Mouse (Mus musculus): ENCODE data around the gene Gm49387. TPM values are rescaled to one million over a fixed set of nuclear protein-coding genes. Genes with fewer than 3 reads are reported as not detected.

Gene Gm49387
- polyA plus RNA-seq, 1 experiment from 2014 or later, result 1.2 TPM

- Histone ChIP-seq H3K9me3 (no peaks in the 10 kb centered on the region), H3K36me3 (replicated peaks) (no peaks in the 10 kb centered on the region), H3K4me2 (no peak overlapping the region), H3K4me1 (peaks cover 8% of the 10 kb centered on the region), H3K27me3 (replicated peaks) (no peaks in the 10 kb centered on the region), H3K4me3 (no peak overlapping the region), H3K27ac (no peak overlapping the region), H3K9ac (no peak overlapping the region)
- 95% methylated on average over 7 of the region's 7 CpGs for WGBS
- ATAC-seq (replicated peaks), result no peak
Observed at GRCm38 (mm10) chr14:31645920-31646319, 5.2 kb upstream of the Gm49387 start.

GRCm38 (mm10) chr14:31644931-31645547 lies 4.4 kb upstream of the Gm49387 start:
- Histone ChIP-seq H3K27me3 (replicated peaks) (no peaks in the 10 kb centered on the region), H3K4me3 (no peak overlapping the region), H3K4me1 (peaks cover 14% of the 10 kb centered on the region), H3K27ac (no peak overlapping the region), H3K36me3 (replicated peaks) (no peaks in the 10 kb centered on the region), H3K4me2 (no peak overlapping the region), H3K9me3 (no peaks in the 10 kb centered on the region), H3K9ac (no peak overlapping the region)
- ATAC-seq (replicated peaks), result no peak
- 72% methylated on average over 3 of the region's 3 CpGs for WGBS

- no peak for ATAC-seq (replicated peaks)
Observed at GRCm38 (mm10) chr14:31644183-31644830, 3.6 kb upstream of the Gm49387 start.

GRCm38 (mm10) chr14:31641506-31642155 lies 953 bp upstream of the Gm49387 start:
- Histone ChIP-seq H3K9me3 (no peaks in the 10 kb centered on the region), H3K4me1 (peaks cover 17% of the 10 kb centered on the region), H3K4me3 (peak overlapping the region; percentile 74), H3K4me2 (peak overlapping the region; percentile 98), H3K27ac (no peak overlapping the region), H3K36me3 (replicated peaks) (no peaks in the 10 kb centered on the region), H3K9ac (peak overlapping the region; percentile 69), H3K27me3 (replicated peaks) (no peaks in the 10 kb centered on the region)
- WGBS, result 68% methylated on average over 9 of the region's 9 CpGs
- no peak for ATAC-seq (replicated peaks)

More at GRCm38 (mm10) chr14:31644183-31644830, 3.6 kb upstream of the Gm49387 start:
- no peak overlapping the region for H3K4me2 ChIP-seq
- no peaks in the 10 kb centered on the region for H3K9me3 ChIP-seq
- H3K27me3 ChIP-seq (replicated peaks), result no peaks in the 10 kb centered on the region
- no peaks in the 10 kb centered on the region for H3K36me3 ChIP-seq (replicated peaks)
- H3K9ac ChIP-seq, result no peak overlapping the region
- H3K27ac ChIP-seq, result no peak overlapping the region
- WGBS, result 93% methylated on average over 5 of the region's 5 CpGs
- no peak overlapping the region for H3K4me3 ChIP-seq
- peaks cover 17% of the 10 kb centered on the region for H3K4me1 ChIP-seq

GRCm38 (mm10) chr14:31640890-31641505 lies 320 bp upstream of the Gm49387 start, which contains the start of the genes Btd and Hacl1:
Gene Btd (plus strand): TSS chr14:31641028.
Gene Hacl1 (minus strand): TSS chr14:31641286.
- Histone ChIP-seq H3K4me2 (peak within 1 kb of the TSS; percentile 98), H3K9me3 (no peaks in the 10 kb centered on the region), H3K27me3 (replicated peaks) (no peaks in the 10 kb centered on the region), H3K36me3 (replicated peaks) (no peaks in the 10 kb centered on the region), H3K4me1 (peaks cover 17% of the 10 kb centered on the region), H3K9ac (peak within 1 kb of the TSS; percentile 69), H3K27ac (peak within 1 kb of the TSS; percentile 91), H3K4me3 (peak within 1 kb of the TSS; percentile 74)
- WGBS, result under 1% methylated on average over 30 of the region's 30 CpGs
- ATAC-seq (replicated peaks), result peak; percentile 99

- 28% methylated on average over 7 of the region's 7 CpGs for WGBS
- H3K9me3 ChIP-seq, result no peaks in the 10 kb centered on the region
- H3K36me3 ChIP-seq (replicated peaks), result no peaks in the 10 kb centered on the region
- H3K27ac ChIP-seq, result no peak overlapping the region
- H3K9ac ChIP-seq, result no peak overlapping the region
- no peak overlapping the region for H3K4me2 ChIP-seq
- ATAC-seq (replicated peaks), result peak; percentile 73; the same call in 1 of the 2 replicates
- no peaks in the 10 kb centered on the region for H3K4me1 ChIP-seq
- no peak overlapping the region for H3K4me3 ChIP-seq
- no peaks in the 10 kb centered on the region for H3K27me3 ChIP-seq (replicated peaks)
Observed at GRCm38 (mm10) chr14:31630677-31631076, 10.0 kb downstream of the Gm49387 start.

GRCm38 (mm10) chr14:31622748-31623147 lies 17.9 kb downstream of the Gm49387 start:
- H3K27me3 ChIP-seq (replicated peaks), result no peaks in the 10 kb centered on the region
- H3K9ac ChIP-seq, result no peak overlapping the region
- no peak overlapping the region for H3K4me3 ChIP-seq
- no peak overlapping the region for H3K4me2 ChIP-seq
- no peak overlapping the region for H3K27ac ChIP-seq
- WGBS, result 89% methylated on average over 12 of the region's 12 CpGs
- H3K4me1 ChIP-seq, result no peaks in the 10 kb centered on the region
- no peak for ATAC-seq (replicated peaks)
- H3K9me3 ChIP-seq, result no peaks in the 10 kb centered on the region
- no peaks in the 10 kb centered on the region for H3K36me3 ChIP-seq (replicated peaks)

- Histone ChIP-seq H3K27ac (no peak overlapping the region), H3K9ac (no peak overlapping the region), H3K9me3 (no peaks in the 10 kb centered on the region), H3K4me3 (no peak overlapping the region), H3K27me3 (replicated peaks) (no peaks in the 10 kb centered on the region), H3K4me1 (no peaks in the 10 kb centered on the region), H3K4me2 (no peak overlapping the region), H3K36me3 (replicated peaks) (no peaks in the 10 kb centered on the region)
- 61% methylated on average over 9 of the region's 9 CpGs for WGBS
- ATAC-seq (replicated peaks), result no peak
Observed at GRCm38 (mm10) chr14:31620591-31621223, 20.0 kb downstream of the Gm49387 start.

- Histone ChIP-seq H3K36me3 (replicated peaks) (no peaks in the 10 kb centered on the region), H3K4me1 (no peaks in the 10 kb centered on the region), H3K27me3 (replicated peaks) (no peaks in the 10 kb centered on the region), H3K27ac (no peak overlapping the region), H3K9ac (no peak overlapping the region), H3K9me3 (no peaks in the 10 kb centered on the region), H3K4me2 (no peak overlapping the region), H3K4me3 (no peak overlapping the region)
- no peak for ATAC-seq (replicated peaks)
- 87% methylated on average over 3 of the region's 3 CpGs for WGBS
Observed at GRCm38 (mm10) chr14:31617997-31618396, 22.7 kb downstream of the Gm49387 start.

- Histone ChIP-seq H3K4me1 (no peaks in the 10 kb centered on the region), H3K9ac (no peak overlapping the region), H3K27me3 (replicated peaks) (no peaks in the 10 kb centered on the region), H3K4me3 (no peak overlapping the region), H3K9me3 (no peaks in the 10 kb centered on the region), H3K36me3 (replicated peaks) (no peaks in the 10 kb centered on the region), H3K4me2 (no peak overlapping the region), H3K27ac (no peak overlapping the region)
- 90% methylated on average over 9 of the region's 9 CpGs for WGBS
- ATAC-seq (replicated peaks), result no peak
Observed at GRCm38 (mm10) chr14:31617204-31617603, 23.5 kb downstream of the Gm49387 start.

- no peaks in the 10 kb centered on the region for H3K4me1 ChIP-seq
- no peak overlapping the region for H3K27ac ChIP-seq
- no peaks in the 10 kb centered on the region for H3K9me3 ChIP-seq
- no peak overlapping the region for H3K9ac ChIP-seq
- H3K4me3 ChIP-seq, result no peak overlapping the region
- no peak overlapping the region for H3K4me2 ChIP-seq
- ATAC-seq (replicated peaks), result no peak
- WGBS, result 87% methylated on average over 5 of the region's 5 CpGs
- no peaks in the 10 kb centered on the region for H3K36me3 ChIP-seq (replicated peaks)
- H3K27me3 ChIP-seq (replicated peaks), result no peaks in the 10 kb centered on the region
Observed at GRCm38 (mm10) chr14:31613671-31614070, 27.0 kb downstream of the Gm49387 start.

- H3K4me3 ChIP-seq, result no peak overlapping the region
- H3K9ac ChIP-seq, result no peak overlapping the region
- H3K36me3 ChIP-seq (replicated peaks), result no peaks in the 10 kb centered on the region
- 67% methylated on average over 4 of the region's 4 CpGs for WGBS
- H3K9me3 ChIP-seq, result no peaks in the 10 kb centered on the region
- no peaks in the 10 kb centered on the region for H3K27me3 ChIP-seq (replicated peaks)
- H3K4me1 ChIP-seq, result no peaks in the 10 kb centered on the region
- H3K27ac ChIP-seq, result no peak overlapping the region
- no peak overlapping the region for H3K4me2 ChIP-seq
- ATAC-seq (replicated peaks), result no peak
Observed at GRCm38 (mm10) chr14:31611986-31612385, 28.7 kb downstream of the Gm49387 start.
